Comparison of ENCODE assay signal across 8 mouse cellular contexts in genomic region chr2:158410022-158411014, GRCm38 (mm10). TPM values are rescaled to one million over a fixed set of nuclear protein-coding genes. Genes with fewer than 3 reads are reported as not detected.
DNase-seq lines count a peak whose midpoint lies in the region; ATAC-seq and TF ChIP-seq lines count a peak whose summit lies in the region.

No protein-coding gene starts in this region.

- peak; percentile 63 for ATAC-seq in lung, embryonic 16.5 days (ENCODE audit: low read depth)

- peak; percentile 47 for DNase-seq in CD4-positive, CD25-positive, alpha-beta regulatory T cell, adult 2 months (ENCODE audit: low read depth, low spot score)
- peak; percentile 66 for DNase-seq in adrenal gland, adult 2 months
- peak; percentile 19 for DNase-seq in embryo, embryonic 11.5 days (ENCODE audit: low read depth, low spot score)
- peak; percentile 45 to 59 for DNase-seq in heart, adult 2 months
- peak; percentile 25 for DNase-seq in kidney, adult 9 months
- peak; percentile 6 for DNase-seq in ovary, postnatal 10 days (ENCODE audit: low spot score)
- peak; percentile 37 to 49 for DNase-seq in thymus, postnatal 10 days (ENCODE audit: low spot score in 2 of 2)

- H3K27ac ChIP-seq in heart, adult 2 months: peak overlapping the region; percentile 88
- H3K27ac ChIP-seq in lung, embryonic 16.5 days (ENCODE audit: low read length): peak overlapping the region; percentile 83

- H3K4me2 ChIP-seq in lung, embryonic 16.5 days (ENCODE audit: low read depth, low read length): peak overlapping the region; percentile 84

- no peaks in the 10 kb centered on the region for H3K27me3 ChIP-seq in heart, adult 2 months (ENCODE audit: control insufficient read depth, insufficient read depth, low read length)
- H3K27me3 ChIP-seq in lung, embryonic 16.5 days (ENCODE audit: control insufficient read depth, insufficient read depth, low read depth, low read length): no peaks in the 10 kb centered on the region

- peaks cover 19% of the 10 kb centered on the region; the same call in 1 of the 2 replicates for H3K36me3 ChIP-seq in heart, adult 2 months (ENCODE audit: control insufficient read depth, insufficient read depth, low read length)
- H3K36me3 ChIP-seq in lung, embryonic 16.5 days (ENCODE audit: control insufficient read depth, insufficient read depth, low read length): no peaks in the 10 kb centered on the region

- peaks cover 11% of the 10 kb centered on the region for H3K4me1 ChIP-seq in heart, adult 2 months (ENCODE audit: control insufficient read depth, insufficient read depth, low read length)
- H3K4me1 ChIP-seq in lung, embryonic 16.5 days (replicated peaks; ENCODE audit: control insufficient read depth, insufficient read depth, low read length): peaks cover 16% of the 10 kb centered on the region

- TF ChIP-seq CTCF in heart, adult 2 months (IDR thresholded peaks at IDR 0.05): no peak

- H3K9ac ChIP-seq in heart, adult 2 months (ENCODE audit: low read depth, low read length): peak overlapping the region; percentile 94
- H3K9ac ChIP-seq in lung, embryonic 16.5 days (ENCODE audit: low read length): peak overlapping the region; percentile 93

- H3K4me3 ChIP-seq in heart, adult 2 months: peak overlapping the region; percentile 93
- peak overlapping the region; percentile 95 for H3K4me3 ChIP-seq in lung, embryonic 16.5 days (ENCODE audit: low read length)

- intact Hi-C loops in heart, adult 2 months (cut with DNase I): no loop called here

- H3K79me2 ChIP-seq in heart, adult 2 months (replicated peaks; ENCODE audit: control insufficient read depth, insufficient read depth, low read length): peaks cover 5% of the 10 kb centered on the region

- WGBS in heart, adult 2 months: 1% methylated on average over 42 of the region's 67 CpGs
- WGBS in lung, embryonic 16.5 days: 2% methylated on average over 53 of the region's 67 CpGs

- no peaks in the 10 kb centered on the region for H3K9me3 ChIP-seq in lung, embryonic 16.5 days (ENCODE audit: control insufficient read depth, low read length)

- no peak for TF ChIP-seq POLR2A in heart, adult 2 months (IDR thresholded peaks at IDR 0.05; ENCODE audit: insufficient read depth, low read depth, low read length)

- TF ChIP-seq EP300 in heart, adult 2 months (IDR thresholded peaks at IDR 0.05; ENCODE audit: insufficient read depth, low read depth, low read length): no peak

RNA-seq across cellular contexts. Expression of gene Ralgapb, which starts 0.7 kb away (rescaled TPM):
- total RNA-seq in adrenal gland, adult 2 months (2021): 10 to 100 TPM; 68.4 to 70.7 TPM
- 19.5 and 21.4 TPM in 2 replicates for polyA plus RNA-seq in adrenal gland, adult 2 months (2012; rRNA removed)
- total RNA-seq in heart, adult 2 months (2021): 10 to 100 TPM; 33.7 to 34.5 TPM
- polyA plus RNA-seq in heart, adult 2 months (2012; rRNA removed): 14.6 and 32.2 TPM in 2 replicates
- polyA plus RNA-seq in lung, embryonic 16.5 days (2015; fragmentation: Nextera tagmentation; extraction: Ambion mirVana): 13.6 and 15.2 TPM in 2 replicates

RNA-seq across cellular contexts. Expression of gene Snhg11, which starts 34.9 kb away (rescaled TPM):
- total RNA-seq in adrenal gland, adult 2 months (2021): 1 to 10 TPM; 8.8 to 9.8 TPM
- 8.7 and 11.2 TPM in 2 replicates for polyA plus RNA-seq in adrenal gland, adult 2 months (2012; rRNA removed)
- total RNA-seq in heart, adult 2 months (2021): under 1 TPM in 1 of 2 experiments, not detected in 1; 0.05 TPM
- polyA plus RNA-seq in heart, adult 2 months (2012; rRNA removed): 0.55 and 1.1 TPM in 2 replicates
- polyA plus RNA-seq in lung, embryonic 16.5 days (2015; fragmentation: Nextera tagmentation; extraction: Ambion mirVana): 1.9 and 5.3 TPM in 2 replicates

Comparison
In these comparisons a context has a peak if more than half of its experiments do, and no peak if none do; other contexts are left out.
1. Peak in every context shown above with its lines: DNase-seq, ATAC-seq, H3K4me3 ChIP-seq and H3K27ac ChIP-seq.
2. DNase-seq: peak in every context shown above with its lines; median percentile 66 in adrenal gland, adult 2 months; 52 in heart, adult 2 months; 47 in CD4-positive, CD25-positive, alpha-beta regulatory T cell, adult 2 months; 43 in thymus, postnatal 10 days; 25 in kidney, adult 9 months; 19 in embryo, embryonic 11.5 days; 6 in ovary, postnatal 10 days.